Mouse (Mus musculus): Measurements from ENCODE around the gene Tyw1.

The Tyw1 gene

DNA sequence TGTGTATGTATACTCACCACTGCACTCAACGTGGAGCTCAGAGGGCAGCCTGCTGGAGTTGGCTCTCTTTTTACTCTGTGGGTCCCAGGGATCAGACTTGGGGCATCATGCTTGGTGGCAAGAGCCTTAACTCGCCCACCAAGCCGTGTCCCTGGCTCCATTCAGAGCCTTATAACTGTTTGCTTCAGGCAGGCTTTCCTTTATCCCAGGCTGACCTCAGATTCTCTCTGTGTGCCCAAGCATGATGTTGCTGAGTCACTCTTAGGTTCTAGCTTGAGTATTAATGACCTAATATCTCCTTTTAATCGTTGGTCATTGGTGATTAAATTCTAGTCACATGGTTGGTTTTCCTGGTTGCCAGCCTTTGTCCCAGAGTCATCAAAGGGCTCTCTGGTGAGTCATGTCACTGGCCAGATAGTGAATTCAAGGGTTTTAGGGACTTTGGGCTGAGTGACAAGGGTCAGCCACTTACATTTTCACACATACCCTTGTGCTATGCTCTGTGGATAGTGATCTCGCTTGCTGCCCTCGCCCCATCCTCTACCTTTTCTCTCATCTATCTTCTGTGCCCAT lies 9.1 kb downstream of the Tyw1 start:
- no peak for DNase-seq (ENCODE audit: low spot score in 2 of 2)

DNA sequence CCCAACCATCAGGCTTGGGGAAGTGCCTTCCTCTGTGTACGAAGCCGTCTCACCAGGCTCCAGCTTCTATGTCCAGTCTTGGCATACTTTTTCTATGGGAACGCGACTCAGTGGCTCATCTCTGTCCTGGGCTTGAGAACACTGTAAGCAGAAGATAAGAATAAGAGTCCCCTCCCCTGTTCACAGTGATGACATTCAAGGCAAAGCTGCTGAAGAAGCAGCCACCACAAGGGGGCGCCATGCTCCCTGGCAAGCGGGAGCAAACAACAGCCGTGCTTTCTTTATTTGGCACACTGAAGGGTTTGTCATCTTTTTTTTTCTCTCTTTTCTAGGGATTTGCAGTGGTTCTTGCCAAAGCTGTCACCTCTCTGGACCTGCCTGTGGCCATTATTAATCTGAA lies 11.2 kb downstream of the Tyw1 start:
- DNase-seq (ENCODE audit: low spot score in 2 of 2), result no peak

DNA sequence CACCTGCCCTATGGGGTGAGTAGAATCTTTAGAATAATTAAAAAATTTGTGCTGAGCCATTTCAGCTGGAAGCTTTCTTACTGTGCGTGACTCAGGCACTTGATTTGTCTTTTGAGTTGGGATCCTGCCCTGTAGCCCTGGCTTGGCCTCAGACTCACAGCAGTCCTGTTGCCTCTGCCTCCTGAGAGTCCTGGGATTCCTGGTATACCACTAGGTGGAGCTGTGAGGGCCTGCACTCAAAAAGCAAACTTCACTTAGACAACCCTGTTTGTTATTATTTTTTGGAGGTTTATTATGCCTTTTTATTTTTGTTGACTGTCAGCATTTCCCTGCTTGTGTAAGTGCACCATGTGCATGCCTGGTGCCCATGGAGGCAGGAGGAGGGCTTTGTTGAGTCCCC lies 11.9 kb downstream of the Tyw1 start:
- no peak for DNase-seq (ENCODE audit: low spot score in 2 of 2)

DNA sequence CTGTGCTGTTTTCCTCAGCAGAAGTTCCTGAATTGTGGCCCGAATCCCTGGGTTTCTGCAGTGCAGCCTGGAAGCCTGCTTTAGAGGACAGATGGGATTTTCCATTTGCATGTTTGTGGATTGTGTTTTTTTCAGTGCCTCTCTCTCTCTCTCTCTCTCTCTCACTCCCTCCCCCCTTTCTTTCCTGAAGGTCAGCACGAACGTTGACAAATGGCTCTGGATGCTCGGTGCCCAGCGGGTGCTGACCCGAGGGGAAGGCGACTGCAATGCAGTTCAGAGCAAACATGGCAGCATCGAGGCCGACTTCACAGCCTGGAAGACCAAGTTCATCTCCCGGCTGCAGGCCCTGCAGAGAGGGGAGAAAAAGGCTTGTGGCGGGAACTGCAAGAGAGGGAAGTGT lies 13.6 kb downstream of the Tyw1 start:
- DNase-seq (ENCODE audit: low spot score in 2 of 2), result no peak

DNA sequence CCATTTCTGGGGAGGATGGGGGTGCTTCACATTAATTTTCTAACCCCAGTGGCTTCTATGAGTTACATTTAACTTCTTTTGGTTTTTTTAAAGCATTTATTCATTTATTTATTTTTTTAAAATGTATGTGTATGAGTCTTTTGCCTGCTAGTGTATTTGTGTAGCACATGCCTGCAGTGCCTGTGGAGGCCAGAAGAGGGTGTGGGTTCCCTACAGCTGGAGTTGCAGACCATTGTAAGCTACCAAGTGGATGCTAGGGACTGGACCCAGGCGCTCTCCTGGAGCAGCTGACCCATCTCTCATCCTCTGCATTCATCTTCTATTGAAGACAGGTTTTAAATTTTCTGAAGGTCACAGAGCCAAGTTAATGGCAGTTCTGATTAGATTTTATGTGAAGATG lies 16.9 kb downstream of the Tyw1 start:
- DNase-seq (ENCODE audit: low spot score in 2 of 2), result no peak

DNA sequence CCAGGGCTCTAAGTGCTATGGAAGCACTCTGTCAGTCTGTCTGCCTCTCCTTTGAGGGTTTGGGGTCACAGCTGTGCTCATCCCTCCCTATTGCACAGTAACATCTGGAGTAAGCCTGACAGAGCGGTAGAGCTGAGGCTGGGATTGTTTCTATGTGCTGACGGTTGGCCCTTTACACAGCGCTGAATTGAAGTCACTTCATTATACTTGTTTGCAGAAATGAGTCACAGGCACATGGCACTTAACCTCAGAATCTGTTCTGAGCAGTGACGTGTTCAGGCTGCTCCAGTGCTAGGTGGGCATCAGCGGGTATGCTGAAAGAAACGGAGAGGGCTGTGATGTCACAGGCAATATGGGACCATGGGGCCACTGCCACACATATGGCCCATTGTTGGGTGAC lies 17.6 kb downstream of the Tyw1 start:
- DNase-seq (ENCODE audit: low spot score in 2 of 2), result no peak

- DNase-seq (ENCODE audit: low spot score in 2 of 2), result peak in 1 of 2 experiments; percentile 30
Observed at GRCm38 (mm10) chr5:130275509-130275908, 20.1 kb downstream of the Tyw1 start.

DNA sequence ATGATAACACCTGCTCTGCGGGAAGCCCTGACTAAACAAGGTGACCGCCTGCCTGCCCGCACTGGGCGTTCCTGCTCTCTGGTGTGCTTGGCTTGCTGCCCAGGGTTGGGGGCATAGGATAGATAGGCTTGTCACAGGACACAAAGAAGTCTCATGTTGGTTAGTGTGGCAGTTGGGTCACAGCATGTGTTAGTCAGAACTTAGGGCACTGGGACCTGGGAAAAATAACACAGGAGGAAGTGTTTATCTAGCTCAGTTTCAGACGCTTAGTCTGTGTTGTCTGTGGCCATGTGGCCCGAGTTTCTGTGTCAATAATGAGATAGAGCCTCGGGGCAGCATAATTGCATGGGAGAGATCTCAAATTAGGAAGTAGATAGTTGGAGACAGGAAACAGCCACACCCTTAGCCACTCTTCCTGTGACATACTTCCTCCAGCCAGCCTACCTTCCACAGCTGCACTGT lies 22.6 kb downstream of the Tyw1 start:
- DNase-seq (ENCODE audit: low spot score in 2 of 2), result no peak

- no peak for DNase-seq (ENCODE audit: low spot score in 2 of 2)
Observed at GRCm38 (mm10) chr5:130283079-130283732, 27.8 kb downstream of the Tyw1 start.

GRCm38 (mm10) chr5:130288106-130288505 lies 32.7 kb downstream of the Tyw1 start:
- no peak for DNase-seq (ENCODE audit: low spot score in 2 of 2)

DNA sequence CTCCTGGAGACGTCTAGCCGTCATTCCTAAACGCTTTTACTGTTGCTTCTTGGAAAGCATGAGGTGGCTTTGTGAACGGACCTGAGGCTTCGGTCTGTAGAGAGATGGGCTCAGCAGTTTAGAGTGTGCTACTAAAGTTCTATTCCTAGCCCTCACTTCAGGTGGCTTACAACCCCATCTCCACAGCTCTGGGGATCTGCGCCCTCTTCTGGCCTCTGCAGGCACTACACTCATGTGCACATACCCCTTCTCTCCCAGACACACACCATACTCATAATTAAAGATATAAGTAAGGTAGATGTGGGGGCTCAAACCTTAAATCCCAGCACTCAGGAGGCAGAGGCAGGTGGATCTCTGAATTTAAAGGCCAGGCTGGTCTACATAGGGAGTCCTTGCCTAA lies 34.8 kb downstream of the Tyw1 start:
- no peak for DNase-seq (ENCODE audit: low spot score in 2 of 2)

DNA sequence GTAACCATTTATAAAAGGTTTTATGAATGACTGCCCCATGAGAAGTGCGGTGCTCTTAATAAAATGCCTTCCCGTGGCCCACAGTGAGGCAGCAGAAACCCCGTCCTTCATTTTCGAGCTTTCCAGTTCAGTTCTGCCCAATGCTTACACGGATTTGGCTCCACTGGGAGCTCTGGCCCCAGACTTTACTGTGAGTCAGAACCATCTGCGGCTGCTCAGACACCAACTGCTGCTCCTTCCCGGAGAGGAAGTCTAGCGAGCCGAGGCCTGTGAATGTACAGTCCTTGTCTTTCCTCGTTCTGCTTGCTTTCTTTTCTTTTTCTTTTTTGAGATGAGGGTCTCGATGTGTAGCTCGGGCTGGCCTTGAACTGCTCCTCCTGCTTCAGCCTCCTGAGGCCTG lies 35.4 kb downstream of the Tyw1 start:
- peak; percentile 21 to 28 for DNase-seq (ENCODE audit: low spot score in 2 of 2)

- DNase-seq (ENCODE audit: low spot score in 2 of 2), result no peak
Observed at GRCm38 (mm10) chr5:130292976-130293375, 37.6 kb downstream of the Tyw1 start.

- no peak for DNase-seq (ENCODE audit: low spot score in 2 of 2)
Observed at GRCm38 (mm10) chr5:130293941-130294340, 38.5 kb downstream of the Tyw1 start.

GRCm38 (mm10) chr5:130294598-130294997 lies 39.2 kb downstream of the Tyw1 start:
- no peak for DNase-seq (ENCODE audit: low spot score in 2 of 2)

DNA sequence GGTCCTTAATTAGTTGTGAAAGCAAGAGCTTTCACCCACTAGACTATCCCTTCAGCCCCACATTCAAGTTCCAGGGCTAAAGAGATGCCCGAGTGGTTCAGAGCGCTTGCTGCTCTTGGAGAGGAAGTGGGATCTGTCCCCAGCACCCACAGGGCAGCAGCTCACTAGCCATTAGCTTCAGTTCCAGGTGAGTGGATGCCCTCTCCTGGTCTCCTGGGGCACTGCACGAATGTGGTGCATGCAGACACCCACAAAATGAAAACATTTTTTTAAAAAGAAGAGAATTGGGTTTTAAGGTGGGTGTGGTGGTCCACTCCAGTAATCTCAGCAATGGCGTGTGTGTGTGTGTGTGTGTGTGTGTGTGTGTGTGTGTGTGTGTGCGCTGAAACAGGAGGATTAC lies 40.7 kb downstream of the Tyw1 start:
- DNase-seq (ENCODE audit: low spot score in 2 of 2), result no peak

DNA sequence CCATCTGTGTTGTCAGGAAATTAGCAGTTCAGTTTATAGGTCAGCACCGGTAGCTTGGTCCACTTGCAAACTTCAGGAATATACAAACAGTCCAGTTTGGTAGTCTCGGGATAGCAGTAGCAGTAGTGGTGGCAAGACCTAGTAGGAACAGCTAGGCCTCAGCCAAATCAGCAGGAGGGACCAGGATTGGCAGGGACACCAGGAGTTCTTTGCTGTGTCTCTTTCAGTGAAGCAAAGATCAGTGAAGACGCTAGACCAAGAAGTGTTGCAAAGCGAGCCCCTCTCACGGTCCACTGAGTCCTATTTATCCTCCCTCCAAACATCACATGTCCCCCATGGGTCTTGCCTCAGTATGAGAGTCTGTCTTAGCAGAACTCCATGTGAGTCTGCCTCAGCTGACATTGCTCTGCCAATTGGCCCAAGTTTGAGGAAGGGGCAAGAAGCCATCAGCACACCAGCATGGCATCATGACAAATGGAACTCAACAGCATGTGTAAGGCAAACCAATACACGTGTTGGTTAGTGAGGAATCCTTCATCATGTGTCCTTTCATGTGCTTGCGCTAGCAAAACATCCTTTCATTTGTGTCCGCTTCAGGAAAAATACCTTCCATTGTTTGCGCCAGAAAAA lies 43.5 kb downstream of the Tyw1 start:
- DNase-seq (ENCODE audit: low spot score in 2 of 2), result no peak

DNA sequence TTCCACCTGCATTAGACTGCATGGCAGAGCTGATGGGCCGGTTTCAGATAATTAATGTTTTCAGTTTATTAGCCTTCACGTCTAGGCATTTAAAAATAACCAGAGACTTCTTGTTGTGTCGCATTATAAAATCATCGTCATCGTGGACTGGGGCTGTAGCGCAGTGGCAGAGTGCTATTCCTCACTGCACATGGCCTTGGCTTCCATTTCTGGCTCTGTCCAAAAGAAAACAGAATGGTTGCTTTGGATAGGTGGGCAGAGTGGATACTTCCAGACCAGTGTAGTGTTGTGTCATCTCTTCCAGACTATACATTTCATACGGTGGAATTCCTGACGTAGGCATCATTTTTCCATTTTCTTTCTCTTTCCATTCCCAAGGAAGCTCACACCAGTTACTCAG lies 44.1 kb downstream of the Tyw1 start:
- no peak for DNase-seq (ENCODE audit: low spot score in 2 of 2)

GRCm38 (mm10) chr5:130303611-130304010 lies 48.2 kb downstream of the Tyw1 start:
- DNase-seq (ENCODE audit: low spot score in 2 of 2), result no peak

DNA sequence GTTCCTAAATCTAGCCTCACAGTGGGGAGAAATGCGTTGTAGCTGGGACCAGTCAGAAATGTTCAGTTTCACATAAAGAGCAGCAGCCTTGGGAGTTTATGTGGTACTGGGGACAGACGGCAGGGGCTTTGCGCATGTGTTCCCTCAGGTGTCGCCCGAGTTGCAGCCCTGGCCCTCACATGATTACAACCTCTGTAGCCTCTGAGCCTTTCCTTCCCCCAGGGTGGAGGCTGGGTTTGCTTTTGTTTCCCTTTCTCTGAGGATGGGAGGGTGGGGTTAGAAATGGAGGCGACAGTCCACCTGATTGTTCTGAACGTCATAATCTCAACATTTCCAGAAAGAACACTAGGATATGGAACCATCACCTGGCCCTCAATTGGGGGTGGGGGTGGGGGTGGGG lies 52.5 kb downstream of the Tyw1 start:
- no peak for DNase-seq (ENCODE audit: low spot score in 2 of 2)

DNA sequence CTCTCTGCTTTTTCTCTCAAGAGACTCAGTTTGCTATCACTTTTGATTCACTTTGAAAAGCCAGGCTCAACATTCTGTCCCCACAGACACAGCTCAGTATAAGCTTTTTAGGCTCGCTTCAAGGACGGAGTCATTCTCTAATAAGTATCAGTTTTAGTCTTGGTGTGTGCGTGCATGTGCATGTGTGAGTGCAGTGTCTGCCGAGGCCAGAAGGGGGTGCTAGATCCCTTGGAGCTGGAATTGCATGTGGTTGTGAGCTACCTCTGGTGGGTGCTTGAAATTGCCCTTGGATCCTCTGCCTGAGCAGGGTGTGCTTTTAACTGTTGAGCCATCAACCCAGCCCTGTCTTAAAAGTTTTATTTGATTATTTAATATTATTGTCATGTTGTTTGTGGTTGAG lies 54.7 kb downstream of the Tyw1 start:
- DNase-seq (ENCODE audit: low spot score in 2 of 2), result no peak

DNA sequence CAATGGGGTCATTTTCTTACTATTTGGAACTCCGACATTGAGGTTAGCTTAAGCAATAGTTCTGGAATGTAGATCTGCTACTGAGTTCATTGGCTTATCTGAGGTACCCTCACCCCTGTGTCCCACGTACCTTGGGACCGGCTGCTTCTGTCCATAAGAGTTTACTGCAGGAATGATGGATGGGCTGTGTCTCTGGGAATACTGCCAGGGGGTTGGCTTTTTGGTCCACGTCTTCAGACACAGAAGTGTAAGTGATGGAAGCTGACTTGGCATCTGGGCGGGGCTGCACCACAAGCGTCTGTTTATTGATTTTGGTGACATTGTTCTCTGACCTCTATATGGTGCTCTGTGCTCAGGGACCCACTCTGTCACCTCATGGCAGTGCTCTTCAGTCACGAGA lies 55.4 kb downstream of the Tyw1 start:
- DNase-seq (ENCODE audit: low spot score in 2 of 2), result no peak

DNA sequence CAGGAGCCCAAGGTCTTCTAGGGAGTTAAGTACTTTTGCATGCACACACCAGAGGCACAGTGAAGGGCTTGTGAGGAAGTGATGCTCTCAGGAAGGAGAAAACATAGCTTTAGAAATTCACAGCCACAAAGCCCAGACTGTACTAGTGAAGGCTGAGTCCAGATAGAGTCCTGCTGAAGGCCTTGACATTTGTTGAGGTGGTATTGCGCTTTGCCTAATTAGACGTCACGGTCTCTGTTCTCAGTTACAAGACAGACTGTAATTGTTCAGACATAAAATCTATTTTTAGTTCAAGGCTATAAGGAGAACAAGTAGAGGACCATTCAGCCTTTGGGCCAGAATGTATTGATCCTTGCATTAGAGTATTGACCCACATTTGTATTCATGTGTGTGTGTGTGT lies 58.1 kb downstream of the Tyw1 start:
- no peak for DNase-seq (ENCODE audit: low spot score in 2 of 2)

- DNase-seq (ENCODE audit: low spot score in 2 of 2), result no peak
Observed at GRCm38 (mm10) chr5:130314926-130315325, 59.5 kb downstream of the Tyw1 start.

Measured in frontal cortex, postnatal 14 days (tissue).